Mouse (Mus musculus): ENCODE results near the gene Nrxn2.

GRCm38 (mm10) chr19:6485059-6485630 lies 66.6 kb downstream of the Nrxn2 start:
- no peak for TF ChIP-seq CTCF (IDR thresholded peaks at IDR 0.05; ENCODE audit: extremely low read depth, insufficient read length, insufficient replicate concordance, low read depth, low read length)
- TF ChIP-seq POLR2A (IDR thresholded peaks at IDR 0.05; ENCODE audit: low read depth, low read length): no peak

All from small intestine, adult 2 months (tissue).